Mouse (Mus musculus): ENCODE measurements around the gene Sh3bgrl2. TPM values are rescaled to one million over a fixed set of nuclear protein-coding genes. Genes with fewer than 3 reads are reported as not detected.

Sh3bgrl2 gene
- polyA plus RNA-seq, 1 experiment: 5.8 TPM

- H3K36me3 ChIP-seq (ENCODE audit: control insufficient read depth, insufficient read depth, low read length): no peaks in the 10 kb centered on the region
Measured at GRCm38 (mm10) chr9:83616586-83617081, 68.5 kb downstream of the Sh3bgrl2 start.

DNA sequence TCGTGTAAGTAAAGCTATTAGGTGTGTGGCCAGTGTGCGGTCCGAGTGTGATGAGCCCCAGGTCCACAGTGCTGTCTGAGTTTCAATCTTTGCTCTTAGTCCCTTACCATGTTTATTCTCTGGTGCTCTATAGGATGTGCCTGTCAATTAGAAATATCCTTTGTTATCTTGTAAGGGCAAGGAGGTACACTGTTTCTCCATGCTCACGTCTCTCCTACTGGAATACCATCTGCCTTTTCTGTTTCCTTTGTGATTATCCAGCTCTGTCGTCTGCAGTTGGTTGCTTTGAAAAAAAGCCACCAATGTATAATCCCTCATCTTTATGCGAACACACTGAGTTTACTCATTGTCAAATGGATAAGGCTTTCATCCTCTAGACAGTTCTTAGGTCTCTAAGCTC is 75.3 kb downstream of the Sh3bgrl2 start:
- H3K4me3 ChIP-seq (ENCODE audit: control insufficient read depth, low read depth, low read length): no peak overlapping the region
- H3K36me3 ChIP-seq (ENCODE audit: control insufficient read depth, insufficient read depth, low read length): no peaks in the 10 kb centered on the region
- no peaks in the 10 kb centered on the region; the same call in 1 of the 2 replicates for H3K4me1 ChIP-seq (ENCODE audit: control insufficient read depth, insufficient read depth, low read length)
- no peak for TF ChIP-seq CTCF (IDR thresholded peaks at IDR 0.05; ENCODE audit: control insufficient read depth, insufficient read depth, insufficient replicate concordance, low read depth, low read length)
- TF ChIP-seq POLR2A (IDR thresholded peaks at IDR 0.05; ENCODE audit: control insufficient read depth, low read depth, low read length): no peak
- H3K27me3 ChIP-seq (ENCODE audit: control insufficient read depth, insufficient read depth, low read length): no peaks in the 10 kb centered on the region
- no peak overlapping the region for H3K27ac ChIP-seq (ENCODE audit: control insufficient read depth, insufficient read depth, low read depth, low read length)

More at GRCm38 (mm10) chr9:83616586-83617081, 68.5 kb downstream of the Sh3bgrl2 start:
- H3K4me3 ChIP-seq (ENCODE audit: control insufficient read depth, low read depth, low read length): no peak overlapping the region
- TF ChIP-seq CTCF (IDR thresholded peaks at IDR 0.05; ENCODE audit: control insufficient read depth, insufficient read depth, insufficient replicate concordance, low read depth, low read length) (no peak), POLR2A (IDR thresholded peaks at IDR 0.05; ENCODE audit: control insufficient read depth, low read depth, low read length) (no peak)
- no peaks in the 10 kb centered on the region; the same call in 1 of the 2 replicates for H3K4me1 ChIP-seq (ENCODE audit: control insufficient read depth, insufficient read depth, low read length)
- H3K27ac ChIP-seq (ENCODE audit: control insufficient read depth, insufficient read depth, low read depth, low read length): no peak overlapping the region
- no peaks in the 10 kb centered on the region for H3K27me3 ChIP-seq (ENCODE audit: control insufficient read depth, insufficient read depth, low read length)

GRCm38 (mm10) chr9:83624193-83624592 is 76.1 kb downstream of the Sh3bgrl2 start:
- no peaks in the 10 kb centered on the region for H3K27me3 ChIP-seq (ENCODE audit: control insufficient read depth, insufficient read depth, low read length)
- H3K4me1 ChIP-seq (ENCODE audit: control insufficient read depth, insufficient read depth, low read length): no peaks in the 10 kb centered on the region
- no peak overlapping the region for H3K27ac ChIP-seq (ENCODE audit: control insufficient read depth, insufficient read depth, low read depth, low read length)
- no peaks in the 10 kb centered on the region for H3K36me3 ChIP-seq (ENCODE audit: control insufficient read depth, insufficient read depth, low read length)
- TF ChIP-seq POLR2A (IDR thresholded peaks at IDR 0.05; ENCODE audit: control insufficient read depth, low read depth, low read length): no peak
- TF ChIP-seq CTCF (IDR thresholded peaks at IDR 0.05; ENCODE audit: control insufficient read depth, insufficient read depth, insufficient replicate concordance, low read depth, low read length): no peak
- no peak overlapping the region for H3K4me3 ChIP-seq (ENCODE audit: control insufficient read depth, low read depth, low read length)

DNA sequence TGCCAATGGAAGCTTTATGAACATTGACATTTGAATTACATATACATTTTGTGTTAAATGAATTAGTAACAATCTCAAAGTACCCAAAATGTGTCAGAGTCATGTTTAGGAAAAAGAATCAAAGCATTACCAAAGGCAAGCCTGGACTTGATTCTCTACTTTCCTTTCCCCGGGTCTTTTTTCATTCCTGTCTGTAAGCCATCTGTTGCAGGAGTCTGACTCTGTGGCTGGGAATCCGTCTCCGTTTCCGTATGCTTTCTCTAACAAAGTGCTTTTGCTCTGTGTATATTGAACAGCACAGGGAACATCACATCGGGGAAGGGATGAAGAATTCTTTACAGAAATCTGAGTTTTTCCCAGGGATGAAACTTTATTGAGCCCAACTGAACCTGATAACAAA is 77.0 kb downstream of the Sh3bgrl2 start:
- Histone ChIP-seq H3K27me3 (ENCODE audit: control insufficient read depth, insufficient read depth, low read length) (no peaks in the 10 kb centered on the region), H3K4me3 (ENCODE audit: control insufficient read depth, low read depth, low read length) (no peak overlapping the region), H3K27ac (ENCODE audit: control insufficient read depth, insufficient read depth, low read depth, low read length) (no peak overlapping the region), H3K36me3 (ENCODE audit: control insufficient read depth, insufficient read depth, low read length) (no peaks in the 10 kb centered on the region), H3K4me1 (ENCODE audit: control insufficient read depth, insufficient read depth, low read length) (no peaks in the 10 kb centered on the region)
- TF ChIP-seq POLR2A (IDR thresholded peaks at IDR 0.05; ENCODE audit: control insufficient read depth, low read depth, low read length) (no peak), CTCF (IDR thresholded peaks at IDR 0.05; ENCODE audit: control insufficient read depth, insufficient read depth, insufficient replicate concordance, low read depth, low read length) (no peak)

DNA sequence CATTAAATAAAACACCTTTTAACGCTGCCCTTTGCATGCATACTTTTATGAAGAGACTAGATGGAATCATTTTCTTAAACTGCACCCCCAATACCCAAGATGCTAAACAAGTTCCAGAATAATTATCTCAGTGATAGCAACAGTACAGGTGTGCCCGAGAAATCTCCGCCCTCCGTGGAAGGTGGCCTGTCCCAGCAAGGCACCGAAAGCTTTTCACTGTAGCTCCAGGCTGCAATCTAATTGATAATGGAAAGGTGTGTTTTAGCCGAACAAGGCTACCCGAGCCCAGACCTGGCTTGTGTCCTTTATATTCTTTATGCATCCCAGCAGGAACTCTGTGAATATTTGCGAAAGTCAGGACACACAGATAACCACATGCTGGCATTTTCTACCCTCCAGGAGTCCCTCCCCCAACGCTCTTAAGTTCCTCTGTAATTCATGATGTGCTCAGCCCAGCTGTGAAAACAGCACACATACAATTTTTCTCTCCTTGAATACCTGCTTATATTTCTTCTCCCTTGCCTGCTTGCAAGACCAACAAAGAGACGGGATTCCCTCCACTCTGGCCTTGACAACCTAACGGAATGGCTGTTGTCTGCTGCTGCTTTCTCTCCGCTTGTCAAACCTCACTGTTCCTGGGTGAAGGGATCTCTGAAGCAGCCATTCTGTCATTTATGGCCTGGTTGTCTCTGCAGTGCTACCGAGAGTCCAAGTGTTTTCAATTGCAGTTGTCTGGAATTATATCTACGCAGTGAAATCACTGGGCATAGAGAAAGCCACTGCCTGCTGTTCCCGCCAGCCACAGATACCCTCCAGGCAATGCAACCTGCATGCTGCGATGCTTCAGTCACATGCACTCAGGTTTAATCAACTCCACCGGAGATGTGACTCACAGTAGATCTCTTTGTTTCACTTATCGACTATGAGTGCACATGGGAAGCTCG is 80.8 kb downstream of the Sh3bgrl2 start:
- Histone ChIP-seq H3K27ac (ENCODE audit: control insufficient read depth, insufficient read depth, low read depth, low read length) (no peak overlapping the region), H3K4me1 (ENCODE audit: control insufficient read depth, insufficient read depth, low read length) (no peaks in the 10 kb centered on the region), H3K27me3 (ENCODE audit: control insufficient read depth, insufficient read depth, low read length) (no peaks in the 10 kb centered on the region), H3K4me3 (ENCODE audit: control insufficient read depth, low read depth, low read length) (no peak overlapping the region), H3K36me3 (ENCODE audit: control insufficient read depth, insufficient read depth, low read length) (no peaks in the 10 kb centered on the region)
- TF ChIP-seq CTCF (IDR thresholded peaks at IDR 0.05; ENCODE audit: control insufficient read depth, insufficient read depth, insufficient replicate concordance, low read depth, low read length) (no peak), POLR2A (IDR thresholded peaks at IDR 0.05; ENCODE audit: control insufficient read depth, low read depth, low read length) (no peak)

- Histone ChIP-seq H3K27me3 (ENCODE audit: control insufficient read depth, insufficient read depth, low read length) (no peaks in the 10 kb centered on the region), H3K4me3 (ENCODE audit: control insufficient read depth, low read depth, low read length) (no peak overlapping the region), H3K36me3 (ENCODE audit: control insufficient read depth, insufficient read depth, low read length) (no peaks in the 10 kb centered on the region), H3K4me1 (ENCODE audit: control insufficient read depth, insufficient read depth, low read length) (no peaks in the 10 kb centered on the region), H3K27ac (ENCODE audit: control insufficient read depth, insufficient read depth, low read depth, low read length) (no peak overlapping the region)
- no peak for TF ChIP-seq POLR2A (IDR thresholded peaks at IDR 0.05; ENCODE audit: control insufficient read depth, low read depth, low read length)
Measured at GRCm38 (mm10) chr9:83630341-83630740, 82.2 kb downstream of the Sh3bgrl2 start.

DNA sequence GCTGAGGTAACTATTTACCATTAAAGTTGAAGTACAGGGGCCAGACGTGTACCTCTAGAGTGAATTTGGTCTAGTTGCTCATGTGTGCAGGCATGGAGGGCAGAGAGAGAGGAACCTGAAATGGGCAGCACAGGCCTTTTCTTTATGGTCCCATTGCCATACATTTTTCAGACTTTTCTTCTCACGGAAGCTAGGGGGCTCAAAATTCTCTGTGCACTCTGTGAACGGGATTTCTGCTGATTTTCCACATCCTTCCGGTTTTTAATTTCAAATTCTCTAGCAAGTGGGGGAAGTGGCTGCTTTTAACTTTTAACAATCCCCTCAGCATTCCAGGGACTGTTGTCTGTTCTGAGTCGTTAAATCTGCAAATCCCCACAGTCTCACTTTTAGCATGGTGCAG is 83.8 kb downstream of the Sh3bgrl2 start:
- H3K27me3 ChIP-seq (ENCODE audit: control insufficient read depth, insufficient read depth, low read length): no peaks in the 10 kb centered on the region
- H3K27ac ChIP-seq (ENCODE audit: control insufficient read depth, insufficient read depth, low read depth, low read length): no peak overlapping the region
- H3K36me3 ChIP-seq (ENCODE audit: control insufficient read depth, insufficient read depth, low read length): no peaks in the 10 kb centered on the region
- no peak overlapping the region for H3K4me3 ChIP-seq (ENCODE audit: control insufficient read depth, low read depth, low read length)
- no peak for TF ChIP-seq POLR2A (IDR thresholded peaks at IDR 0.05; ENCODE audit: control insufficient read depth, low read depth, low read length)
- no peak for TF ChIP-seq CTCF (IDR thresholded peaks at IDR 0.05; ENCODE audit: control insufficient read depth, insufficient read depth, insufficient replicate concordance, low read depth, low read length)
- no peaks in the 10 kb centered on the region for H3K4me1 ChIP-seq (ENCODE audit: control insufficient read depth, insufficient read depth, low read length)

All from testis, adult 2 months (tissue).